Mouse (Mus musculus) neural tube, embryonic 15.5 days (tissue): ENCODE measurements at regions not wholly inside any gene's neighbourhood (a gene's known extent, or its start where the extent isn't known, plus 50 kb on each side); places are given as distances from the start of the nearest gene placed in this dataset.
A peak's percentile ranks its signal among the peaks of the same experiment; 100 is the strongest.
"Not testable (repeated sequence)": the region's sequence is repeated elsewhere in the genome, so short reads cannot be mapped to it uniquely, and the experiment has no call there.

ENCODE experiments used
- ATAC-seq: fragments of 200-750 bp; cut with Nextera tagmentation; 2 replicates; pipeline ENCODE4 v1.8.0; 2017; ENCODE audit warnings: mild to moderate bottlenecking, moderate TSS enrichment, moderate library complexity; ENCODE audit not compliant: low FRiP score
- H3K27ac ChIP-seq: fragments of 300-500 bp; sonication (generic); replicated peaks from 2 replicates; pipeline ENCODE4 v1.5.1; 2015; ENCODE audit warnings: mild to moderate bottlenecking, inconsistent platforms
- H3K27me3 ChIP-seq: fragments of 300-500 bp; sonication (generic); replicated peaks from 2 replicates; pipeline ENCODE4 v1.6.1; 2015; ENCODE audit warnings: inconsistent platforms
- H3K36me3 ChIP-seq: fragments of 300-500 bp; sonication (generic); 2 replicates; pipeline ENCODE4 v1.6.1; 2015; ENCODE audit warnings: inconsistent platforms
- H3K4me1 ChIP-seq: fragments of 300-500 bp; sonication (generic); 2 replicates; pipeline ENCODE4 v1.6.1; 2015; ENCODE audit warnings: inconsistent platforms
- H3K4me2 ChIP-seq: fragments of 300-500 bp; sonication (generic); 2 replicates; pipeline ENCODE4 v1.6.1; 2015; ENCODE audit warnings: inconsistent platforms, mild to moderate bottlenecking, moderate library complexity
- H3K4me3 ChIP-seq: fragments of 300-500 bp; sonication (generic); replicated peaks from 2 replicates; pipeline ENCODE4 v1.5.1; 2015; ENCODE audit warnings: mild to moderate bottlenecking, inconsistent platforms
- H3K9ac ChIP-seq: fragments of 300-500 bp; sonication (generic); replicated peaks from 2 replicates; pipeline ENCODE4 v1.6.1; 2015; ENCODE audit warnings: mild to moderate bottlenecking, inconsistent platforms
- H3K9me3 ChIP-seq: fragments of 300-500 bp; sonication (generic); replicated peaks from 2 replicates; pipeline ENCODE4 v1.6.1; 2016; ENCODE audit warnings: inconsistent platforms
- WGBS: fragments of 180-500 bp; shearing (Covaris S2); methylation state at CpG from one replicate; pipeline ENCODE4 v1.1.7; 2015; ENCODE audit warnings: mixed read lengths; 5-methylcytosine and 5-hydroxymethylcytosine counted together

- no peaks in the 10 kb centered on the region for H3K36me3 ChIP-seq
- no peak for ATAC-seq
- H3K27ac ChIP-seq, result no peak overlapping the region
- no peaks in the 10 kb centered on the region for H3K27me3 ChIP-seq
- H3K4me3 ChIP-seq, result no peak overlapping the region
- WGBS, result 54% methylated on average over 1 of the region's 1 CpGs
- H3K4me1 ChIP-seq, result no peaks in the 10 kb centered on the region
- H3K4me2 ChIP-seq, result no peak overlapping the region
- H3K9ac ChIP-seq, result no peak overlapping the region
- H3K9me3 ChIP-seq, result no peaks in the 10 kb centered on the region
Measured at GRCm38 (mm10) chrX:70606349-70606748, 129.4 kb upstream of the Tmem185a start.

DNA sequence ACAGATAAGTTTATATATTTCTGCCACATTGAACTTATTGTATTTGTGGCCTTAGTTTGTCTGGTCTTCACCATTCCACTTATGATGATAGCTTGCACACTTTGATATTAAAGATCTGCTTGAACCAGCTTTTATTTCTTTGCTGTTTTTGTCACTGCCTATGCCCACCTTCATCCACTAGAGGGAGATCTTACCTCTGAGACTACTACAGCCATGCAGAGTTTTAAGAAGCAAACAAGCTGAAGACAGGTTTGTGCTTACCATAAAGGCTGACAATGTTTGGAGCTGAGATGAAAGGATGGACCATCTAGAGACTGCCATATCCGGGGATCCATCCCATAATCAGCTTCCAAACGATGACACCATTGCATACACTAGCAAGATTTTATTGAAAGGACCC, 105.4 kb upstream of the Tmem185a start:
- peak; percentile 77; the same call in 1 of the 2 replicates for ATAC-seq
- not testable (repeated sequence) for H3K27me3 ChIP-seq

DNA sequence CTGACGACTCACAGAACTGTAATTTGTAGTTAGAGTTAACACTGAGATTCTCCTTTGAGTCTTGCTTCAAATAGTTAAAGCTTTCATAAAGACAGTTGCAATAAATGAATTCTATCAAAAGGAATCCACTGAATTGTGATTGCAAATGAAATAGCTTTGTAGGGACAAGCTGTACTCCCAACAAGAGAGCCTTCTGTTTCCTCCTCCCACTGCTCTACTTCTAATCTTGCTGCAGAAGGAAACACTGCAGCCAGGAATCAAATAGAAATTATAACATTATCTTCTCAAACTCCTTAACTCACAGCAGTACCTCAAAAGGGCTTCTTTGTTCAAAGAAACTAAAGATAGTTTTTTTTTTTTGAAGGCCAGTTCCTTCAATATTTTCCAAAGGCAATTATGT, 103.2 kb upstream of the Tmem185a start:
- no peaks in the 10 kb centered on the region for H3K36me3 ChIP-seq
- no peak overlapping the region for H3K4me2 ChIP-seq
- no peak overlapping the region for H3K4me3 ChIP-seq
- 78% methylated on average over 1 of the region's 1 CpGs for WGBS
- no peak overlapping the region for H3K9ac ChIP-seq
- no peaks in the 10 kb centered on the region for H3K9me3 ChIP-seq
- no peak overlapping the region for H3K27ac ChIP-seq
- no peaks in the 10 kb centered on the region for H3K27me3 ChIP-seq
- no peak for ATAC-seq
- H3K4me1 ChIP-seq, result no peaks in the 10 kb centered on the region

More for the DNA sequence above, 105.4 kb upstream of the Tmem185a start:
- H3K36me3 ChIP-seq, H3K9me3 ChIP-seq, H3K4me1 ChIP-seq, H3K4me3 ChIP-seq, H3K27ac ChIP-seq, H3K4me2 ChIP-seq, H3K9ac ChIP-seq: not testable (repeated sequence)
- 14% methylated on average over 2 of the region's 2 CpGs for WGBS

- not testable (repeated sequence) for H3K27me3 ChIP-seq, H3K9me3 ChIP-seq, H3K36me3 ChIP-seq, H3K4me1 ChIP-seq, H3K9ac ChIP-seq, H3K4me3 ChIP-seq, ATAC-seq, H3K27ac ChIP-seq, H3K4me2 ChIP-seq
- 26% methylated on average over 2 of the region's 6 CpGs for WGBS
Measured at GRCm38 (mm10) chrX:70574243-70574642, 97.3 kb upstream of the Tmem185a start.

- not testable (repeated sequence) for ATAC-seq, H3K9ac ChIP-seq, H3K4me1 ChIP-seq, H3K4me3 ChIP-seq, H3K36me3 ChIP-seq, H3K9me3 ChIP-seq, H3K4me2 ChIP-seq, H3K27ac ChIP-seq, H3K27me3 ChIP-seq
- 90% methylated on average over 3 of the region's 4 CpGs for WGBS
Measured at GRCm38 (mm10) chrX:70570586-70570985, 93.6 kb upstream of the Tmem185a start.

- 50% methylated on average over 5 of the region's 6 CpGs for WGBS
Measured at GRCm38 (mm10) chrX:70569339-70569979, 92.5 kb upstream of the Tmem185a start.

More at GRCm38 (mm10) chrX:70569339-70569979, 92.5 kb upstream of the Tmem185a start:
- not testable (repeated sequence) for H3K4me3 ChIP-seq, H3K4me2 ChIP-seq, H3K27me3 ChIP-seq, H3K27ac ChIP-seq, H3K9ac ChIP-seq, H3K36me3 ChIP-seq, H3K4me1 ChIP-seq, H3K9me3 ChIP-seq
- peak; percentile 78 for ATAC-seq
